Mouse (Mus musculus) natural killer cell, adult 2 months (primary cell): ENCODE results near the gene Krtap2-4.
"Not testable (repeated sequence)": the region's sequence is repeated elsewhere in the genome, so short reads cannot be mapped to it uniquely, and the experiment has no call there.

Source experiments
- DNase-seq, 2 experiments: peaks; one replicate each; pipeline ENCODE4 v3.0.0; 2022; ENCODE audit warnings: low spot score in 2 of 2

Krtap2-4 gene

GRCm38 (mm10) chr11:99614796-99615363, at the start of gene Krtap2-4:
Gene Krtap2-4, minus strand, starts transcription at chr11:99614846.
- DNase-seq, result no peak

- DNase-seq, result no peak
Observed at GRCm38 (mm10) chr11:99662802-99663201, 48.2 kb upstream of the Krtap2-4 start.

- DNase-seq, result no peak
Observed at GRCm38 (mm10) chr11:99659256-99659655, 44.6 kb upstream of the Krtap2-4 start.

GRCm38 (mm10) chr11:99658467-99659010, 43.9 kb upstream of the Krtap2-4 start, which contains the start of gene Gm11563:
Gene Gm11563, minus strand, starts transcription at chr11:99658960.
- not testable (repeated sequence) for DNase-seq

- DNase-seq, result no peak
Observed at GRCm38 (mm10) chr11:99657051-99657450, 42.4 kb upstream of the Krtap2-4 start.

GRCm38 (mm10) chr11:99650136-99650535, 35.5 kb upstream of the Krtap2-4 start, which contains the start of gene Gm11555:
Gene Gm11555, minus strand, starts transcription at chr11:99650236.
- DNase-seq, result no peak

GRCm38 (mm10) chr11:99646444-99646843, 31.8 kb upstream of the Krtap2-4 start:
- DNase-seq, result no peak

GRCm38 (mm10) chr11:99644351-99644750, 29.7 kb upstream of the Krtap2-4 start:
- no peak for DNase-seq

- DNase-seq, result not testable (repeated sequence)
Observed at GRCm38 (mm10) chr11:99643635-99644139, 29.0 kb upstream of the Krtap2-4 start, which contains the start of gene Krtap4-7. Gene Krtap4-7, minus strand, starts transcription at chr11:99644089.

- DNase-seq, result no peak
Observed at GRCm38 (mm10) chr11:99640926-99641325, 26.3 kb upstream of the Krtap2-4 start.

- no peak for DNase-seq
Observed at GRCm38 (mm10) chr11:99637086-99637485, 22.4 kb upstream of the Krtap2-4 start.

- no peak for DNase-seq
Observed at GRCm38 (mm10) chr11:99634653-99635134, 20.0 kb upstream of the Krtap2-4 start, which contains the start of gene Krtap4-2. Gene Krtap4-2, minus strand, starts transcription at chr11:99635084.

- no peak for DNase-seq
Observed at GRCm38 (mm10) chr11:99633293-99633692, 18.6 kb upstream of the Krtap2-4 start.

- DNase-seq, result no peak
Observed at GRCm38 (mm10) chr11:99630890-99631289, 16.2 kb upstream of the Krtap2-4 start.

- DNase-seq, result no peak
Observed at GRCm38 (mm10) chr11:99628138-99628537, 13.5 kb upstream of the Krtap2-4 start, which contains the start of gene Krtap4-1. Gene Krtap4-1, minus strand, starts transcription at chr11:99628238.

- DNase-seq, result no peak
Observed at GRCm38 (mm10) chr11:99620335-99620734, 5.7 kb upstream of the Krtap2-4 start, which contains the start of gene Gm11562. Gene Gm11562, minus strand, starts transcription at chr11:99620435.

- not testable (repeated sequence) for DNase-seq
Observed at GRCm38 (mm10) chr11:99610089-99610488, 4.6 kb downstream of the Krtap2-4 start, which contains the start of gene Gm11937. Gene Gm11937, minus strand, starts transcription at chr11:99610189.

GRCm38 (mm10) chr11:99609126-99609525, 5.5 kb downstream of the Krtap2-4 start:
- no peak for DNase-seq

- DNase-seq, result not testable (repeated sequence)
Observed at GRCm38 (mm10) chr11:99603208-99603607, 11.4 kb downstream of the Krtap2-4 start, which contains the start of gene Gm11938. Gene Gm11938, minus strand, starts transcription at chr11:99603308.

- not testable (repeated sequence) for DNase-seq
Observed at GRCm38 (mm10) chr11:99597742-99598141, 16.9 kb downstream of the Krtap2-4 start, which contains the start of gene Krtap9-3. Gene Krtap9-3, minus strand, starts transcription at chr11:99598105.

- DNase-seq, result no peak
Observed at GRCm38 (mm10) chr11:99590981-99591380, 23.7 kb downstream of the Krtap2-4 start, which contains the start of gene Krtap1-3. Gene Krtap1-3, minus strand, starts transcription at chr11:99591339.

- no peak for DNase-seq
Observed at GRCm38 (mm10) chr11:99585096-99585495, 29.6 kb downstream of the Krtap2-4 start.
